Mouse (Mus musculus) hindbrain, embryonic 13.5 days (tissue): ENCODE results near the gene Tln2. TPM values are rescaled to one million over a fixed set of nuclear protein-coding genes. Genes with fewer than 3 reads are reported as not detected.

Experiments
- ATAC-seq: fragments of 200-750 bp; cut with Nextera tagmentation; 2 replicates; pipeline ENCODE4 v1.8.0; 2017; ENCODE audit warnings: moderate TSS enrichment; ENCODE audit not compliant: low FRiP score
- H3K27ac ChIP-seq: fragments of 300-500 bp; sonication (generic); 2 replicates; pipeline ENCODE4 v1.5.1; 2015; ENCODE audit warnings: inconsistent platforms, mild to moderate bottlenecking, moderate library complexity
- H3K27me3 ChIP-seq: fragments of 300-500 bp; sonication (generic); 2 replicates; pipeline ENCODE4 v1.6.1; 2015; ENCODE audit warnings: mild to moderate bottlenecking, inconsistent platforms
- H3K36me3 ChIP-seq: fragments of 300-500 bp; sonication (generic); 2 replicates; pipeline ENCODE4 v1.6.1; 2015; ENCODE audit warnings: mild to moderate bottlenecking, inconsistent platforms
- H3K4me1 ChIP-seq: fragments of 300-500 bp; sonication (generic); replicated peaks from 2 replicates; pipeline ENCODE4 v1.6.1; 2015; ENCODE audit warnings: inconsistent platforms
- H3K4me2 ChIP-seq: fragments of 300-500 bp; sonication (generic); 2 replicates; pipeline ENCODE4 v1.6.1; 2015; ENCODE audit warnings: inconsistent platforms, mild to moderate bottlenecking, moderate library complexity
- H3K4me3 ChIP-seq: fragments of 300-500 bp; sonication (generic); 2 replicates; pipeline ENCODE4 v1.5.1; 2015; ENCODE audit warnings: mild to moderate bottlenecking, inconsistent platforms
- H3K9ac ChIP-seq: fragments of 300-500 bp; sonication (generic); 2 replicates; pipeline ENCODE4 v1.6.1; 2015; ENCODE audit warnings: mild to moderate bottlenecking, inconsistent platforms
- H3K9me3 ChIP-seq: fragments of 300-500 bp; sonication (generic); 2 replicates; pipeline ENCODE4 v1.6.1; 2016; ENCODE audit warnings: inconsistent platforms
- WGBS: fragments of 180-500 bp; shearing (Covaris S2); methylation state at CpG from one replicate; pipeline ENCODE4 v1.1.7; 2015; 5-methylcytosine and 5-hydroxymethylcytosine counted together
- polyA plus RNA-seq: library from polyadenylated mRNA; unstranded; fragments of >200 nt; fragmentation: Nextera tagmentation; extraction: Ambion mirVana; gene quantifications from 2 replicates; pipeline ENCODE4 v1.2.1, GENCODE M21; 2015

Gene Tln2
- polyA plus RNA-seq, 1 experiment from 2014 or later: 33.8 TPM

DNA sequence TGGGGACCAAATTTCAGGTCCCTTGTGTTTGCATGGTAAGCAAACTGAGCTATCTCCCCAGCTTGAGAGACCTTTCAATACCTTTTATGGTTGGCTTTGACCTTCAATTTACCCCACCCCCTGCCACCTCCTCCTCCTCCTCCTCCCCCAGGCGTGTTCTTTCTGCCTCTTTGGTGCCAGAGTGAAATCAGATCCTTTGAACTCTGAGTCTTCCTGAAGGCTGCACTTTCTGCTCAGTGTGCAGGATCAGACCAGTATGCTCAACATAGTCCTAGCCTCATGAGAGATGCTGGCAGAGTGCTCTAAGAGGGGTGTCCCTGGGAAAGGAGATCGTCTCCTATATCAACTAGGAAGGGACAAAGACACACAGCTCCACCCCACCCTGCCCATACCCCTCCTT, 309.4 kb downstream of the Tln2 start:
- H3K4me3 ChIP-seq: no peak overlapping the region
- WGBS: 70% methylated on average over 2 of the region's 2 CpGs

DNA sequence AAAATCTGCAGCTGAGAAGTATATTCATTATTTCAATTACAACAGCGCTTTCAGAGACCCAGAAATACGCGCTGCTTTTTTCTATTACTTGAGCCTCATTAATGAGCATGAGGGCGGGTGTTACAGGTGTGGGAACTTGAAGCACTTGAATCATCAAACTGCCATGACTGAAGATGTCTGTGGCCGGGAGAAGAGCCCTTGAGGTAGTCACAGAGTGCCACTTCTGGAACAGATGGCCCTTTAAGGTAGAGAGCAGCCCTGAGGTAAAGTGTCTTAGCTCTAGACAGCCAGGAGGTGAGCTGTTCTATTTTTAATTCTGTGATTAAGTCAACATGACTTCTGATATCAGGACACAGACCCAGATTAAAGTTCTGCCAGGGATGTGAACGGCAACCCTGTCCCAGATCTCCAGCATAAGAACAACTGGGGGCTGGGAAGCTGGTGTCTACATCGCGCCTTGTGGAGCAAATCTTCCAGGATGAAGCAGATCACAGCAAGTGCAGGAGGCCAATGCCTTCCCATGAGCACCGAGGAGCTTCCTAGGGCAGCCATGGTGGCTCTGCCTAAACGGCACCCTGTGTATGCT, 312.0 kb downstream of the Tln2 start:
- WGBS: 95% methylated on average over 10 of the region's 10 CpGs
- no peaks in the 10 kb centered on the region for H3K9me3 ChIP-seq
- no peak for ATAC-seq

More for the DNA sequence above, 309.4 kb downstream of the Tln2 start:
- H3K27ac ChIP-seq: no peak overlapping the region
- H3K9ac ChIP-seq: no peak overlapping the region
- ATAC-seq: no peak
- peaks cover 13% of the 10 kb centered on the region for H3K36me3 ChIP-seq
- H3K4me1 ChIP-seq: 0 out of 2 replicates have a peak, but pooled peaks cover 4% of the 10 kb centered on the region
- H3K9me3 ChIP-seq: no peaks in the 10 kb centered on the region
- no peaks in the 10 kb centered on the region for H3K27me3 ChIP-seq
- no peak overlapping the region for H3K4me2 ChIP-seq

DNA sequence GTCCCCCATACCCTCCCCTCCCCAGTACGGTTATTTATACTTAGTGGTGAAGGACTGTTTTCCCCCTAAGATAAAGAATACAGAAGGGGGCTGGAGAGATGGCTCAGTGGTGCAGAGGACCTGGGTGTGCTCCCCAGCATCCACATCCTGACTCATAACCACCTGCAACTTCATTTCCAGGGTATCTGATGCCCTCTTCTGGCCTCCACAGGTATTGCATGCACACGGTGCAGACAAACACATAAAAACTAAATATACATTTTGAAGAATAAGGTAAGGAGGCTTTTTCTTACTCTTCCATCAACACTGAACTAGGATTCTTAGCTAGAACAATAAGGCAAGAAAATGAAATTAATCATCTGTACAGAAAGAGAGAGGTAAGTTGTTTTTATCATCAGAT, 314.2 kb downstream of the Tln2 start:
- Histone ChIP-seq H3K4me3 (no peak overlapping the region), H3K9me3 (no peaks in the 10 kb centered on the region), H3K36me3 (peaks cover 11% of the 10 kb centered on the region), H3K9ac (no peak overlapping the region), H3K4me2 (no peak overlapping the region), H3K4me1 (no peaks in the 10 kb centered on the region), H3K27me3 (no peaks in the 10 kb centered on the region), H3K27ac (no peak overlapping the region)
- no peak for ATAC-seq
- 97% methylated on average over 2 of the region's 2 CpGs for WGBS

More for the DNA sequence above, 312.0 kb downstream of the Tln2 start:
- no peaks in the 10 kb centered on the region for H3K27me3 ChIP-seq
- no peak overlapping the region for H3K27ac ChIP-seq
- H3K36me3 ChIP-seq: peaks cover 5% of the 10 kb centered on the region
- no peak overlapping the region for H3K4me3 ChIP-seq
- H3K4me1 ChIP-seq: 0 out of 2 replicates have a peak, but pooled peaks cover 4% of the 10 kb centered on the region
- H3K4me2 ChIP-seq: no peak overlapping the region
- no peak overlapping the region for H3K9ac ChIP-seq

DNA sequence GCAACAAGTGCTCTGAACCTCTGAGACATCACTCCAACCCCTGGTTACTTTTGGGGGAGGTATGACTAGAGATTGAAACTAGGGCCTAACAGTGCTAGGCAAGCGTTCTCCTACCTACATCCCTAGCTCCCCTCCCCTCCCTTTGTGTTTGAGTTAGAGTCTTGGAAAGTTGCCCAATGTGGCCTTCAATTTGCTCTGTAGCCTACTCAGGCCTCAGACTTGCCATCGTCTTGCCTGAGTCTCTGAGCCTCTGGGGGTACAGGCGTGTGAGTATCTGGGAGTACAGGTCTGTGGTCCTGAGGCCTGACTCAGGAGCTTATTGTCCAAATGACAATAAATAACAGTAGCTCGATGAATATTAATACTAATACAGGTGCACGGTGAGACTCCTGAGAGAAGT, 317.8 kb downstream of the Tln2 start:
- Histone ChIP-seq H3K4me2 (no peak overlapping the region), H3K27me3 (no peaks in the 10 kb centered on the region), H3K4me1 (no peaks in the 10 kb centered on the region), H3K9ac (no peak overlapping the region), H3K4me3 (no peak overlapping the region), H3K9me3 (no peaks in the 10 kb centered on the region), H3K27ac (no peak overlapping the region), H3K36me3 (peaks cover 16% of the 10 kb centered on the region)
- 85% methylated on average over 5 of the region's 5 CpGs for WGBS
- no peak for ATAC-seq

DNA sequence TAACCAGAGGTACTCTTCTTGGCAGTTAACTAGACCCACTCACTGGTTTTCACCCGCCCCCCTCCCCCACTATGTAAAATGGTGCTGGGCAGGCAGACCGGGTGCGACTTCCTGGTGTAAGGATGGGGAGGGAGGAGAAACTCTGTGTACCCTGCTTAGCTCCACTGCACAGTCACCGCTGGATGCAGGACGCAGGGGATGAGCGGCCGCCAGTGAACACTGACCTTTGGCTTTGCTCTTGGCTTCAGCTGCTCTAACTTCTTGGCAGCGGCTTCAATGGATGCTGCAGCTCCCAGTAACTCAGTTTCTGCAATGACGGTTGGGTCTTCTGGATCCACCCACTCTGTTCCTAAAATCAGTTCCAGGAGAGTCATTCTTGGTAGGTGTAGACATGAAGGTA, 319.0 kb downstream of the Tln2 start:
- Histone ChIP-seq H3K9ac (no peak overlapping the region), H3K4me2 (no peak overlapping the region), H3K4me1 (no peaks in the 10 kb centered on the region), H3K9me3 (no peaks in the 10 kb centered on the region), H3K27ac (no peak overlapping the region), H3K4me3 (no peak overlapping the region), H3K27me3 (no peaks in the 10 kb centered on the region), H3K36me3 (peaks cover 16% of the 10 kb centered on the region)
- WGBS: 87% methylated on average over 9 of the region's 9 CpGs
- no peak for ATAC-seq

DNA sequence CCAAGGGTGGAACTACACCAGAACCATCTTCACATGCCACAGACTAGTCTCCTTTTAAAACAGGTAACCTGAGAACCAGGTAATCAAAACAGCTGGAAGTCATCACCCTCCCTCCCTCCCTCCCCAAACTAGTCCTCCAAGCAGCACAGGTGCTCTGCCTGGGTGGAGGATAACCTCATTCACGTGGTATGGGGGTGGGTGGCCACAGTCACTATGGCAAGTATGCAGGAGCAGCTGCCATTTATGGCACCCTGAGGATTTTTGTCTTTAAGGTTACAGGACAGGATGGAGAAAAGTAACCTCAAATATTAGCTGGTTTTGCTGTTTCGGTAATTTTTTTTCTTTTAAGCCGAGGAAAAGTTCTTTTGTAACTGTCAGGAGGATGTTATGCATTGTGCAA, 322.5 kb downstream of the Tln2 start:
- Histone ChIP-seq H3K27me3 (no peaks in the 10 kb centered on the region), H3K9me3 (no peaks in the 10 kb centered on the region), H3K36me3 (peaks cover 16% of the 10 kb centered on the region), H3K4me3 (no peak overlapping the region), H3K9ac (no peak overlapping the region), H3K4me2 (no peak overlapping the region), H3K27ac (no peak overlapping the region), H3K4me1 (no peaks in the 10 kb centered on the region)
- WGBS: 73% methylated on average over 3 of the region's 3 CpGs
- no peak for ATAC-seq

DNA sequence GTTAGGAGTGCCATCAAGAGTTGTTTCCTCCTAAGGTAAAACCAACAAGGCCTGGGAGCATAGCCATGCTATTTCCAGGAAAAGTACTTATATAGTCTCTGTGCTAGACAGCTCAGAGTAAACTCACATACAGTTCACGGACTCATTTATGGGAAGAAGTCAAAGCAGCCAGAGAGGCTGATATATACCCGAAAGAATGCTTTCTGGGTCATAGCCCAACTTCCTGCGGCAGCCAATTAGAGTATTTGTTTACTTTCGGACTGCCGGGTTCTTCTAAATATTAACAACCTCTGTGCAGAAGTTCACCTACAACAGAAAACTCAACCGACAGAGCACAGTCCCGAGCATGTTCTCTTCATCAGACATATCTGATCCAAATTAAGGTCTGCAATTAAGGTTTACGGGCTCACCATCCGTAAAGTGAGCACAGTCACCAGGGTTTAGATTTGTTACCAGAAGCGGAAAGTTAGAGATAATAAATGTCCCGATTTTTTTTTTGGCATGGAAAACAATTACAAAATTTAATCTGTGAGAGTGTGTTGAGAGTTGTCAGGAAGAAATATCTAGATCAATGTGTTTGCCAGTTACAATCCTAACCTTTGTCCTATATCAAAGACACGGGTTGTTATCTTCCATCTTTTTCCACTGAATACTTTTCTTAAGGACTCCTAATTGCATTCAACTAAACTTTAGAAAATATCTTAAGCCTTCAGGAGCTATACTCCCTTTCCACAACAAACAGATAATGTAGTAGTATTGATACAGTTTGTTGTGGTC, 323.9 kb downstream of the Tln2 start:
- ATAC-seq: no peak
- H3K4me2 ChIP-seq: no peak overlapping the region
- WGBS: 88% methylated on average over 12 of the region's 12 CpGs
- H3K27ac ChIP-seq: no peak overlapping the region
- peaks cover 13% of the 10 kb centered on the region for H3K36me3 ChIP-seq
- no peaks in the 10 kb centered on the region for H3K4me1 ChIP-seq
- no peak overlapping the region for H3K4me3 ChIP-seq
- H3K27me3 ChIP-seq: no peaks in the 10 kb centered on the region
- H3K9me3 ChIP-seq: no peaks in the 10 kb centered on the region
- H3K9ac ChIP-seq: no peak overlapping the region

DNA sequence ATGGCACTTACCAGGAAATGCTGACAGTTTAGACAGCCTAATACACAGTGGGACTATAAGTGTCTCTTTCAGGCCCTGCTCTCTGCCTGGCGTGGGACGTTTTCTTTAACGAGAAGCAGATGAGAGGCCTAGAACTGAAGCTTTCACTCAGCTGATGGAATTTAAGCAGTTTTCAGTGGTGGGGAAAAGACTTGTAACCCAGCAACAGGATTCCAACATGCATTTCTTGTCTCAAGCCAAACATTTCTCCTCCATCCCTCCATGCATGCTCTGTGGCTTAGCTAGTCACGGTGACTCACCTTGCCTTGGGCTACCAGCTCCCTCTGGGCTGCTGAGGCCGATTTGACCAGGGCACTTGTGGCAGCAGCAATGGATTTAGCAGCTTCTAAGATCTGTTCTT, 330.5 kb downstream of the Tln2 start:
- Histone ChIP-seq H3K36me3 (peaks cover 8% of the 10 kb centered on the region), H3K27me3 (no peaks in the 10 kb centered on the region), H3K4me3 (no peak overlapping the region), H3K4me1 (no peaks in the 10 kb centered on the region), H3K9me3 (no peaks in the 10 kb centered on the region), H3K4me2 (no peak overlapping the region), H3K27ac (no peak overlapping the region), H3K9ac (no peak overlapping the region)
- WGBS: 86% methylated on average over 5 of the region's 5 CpGs
- no peak for ATAC-seq

DNA sequence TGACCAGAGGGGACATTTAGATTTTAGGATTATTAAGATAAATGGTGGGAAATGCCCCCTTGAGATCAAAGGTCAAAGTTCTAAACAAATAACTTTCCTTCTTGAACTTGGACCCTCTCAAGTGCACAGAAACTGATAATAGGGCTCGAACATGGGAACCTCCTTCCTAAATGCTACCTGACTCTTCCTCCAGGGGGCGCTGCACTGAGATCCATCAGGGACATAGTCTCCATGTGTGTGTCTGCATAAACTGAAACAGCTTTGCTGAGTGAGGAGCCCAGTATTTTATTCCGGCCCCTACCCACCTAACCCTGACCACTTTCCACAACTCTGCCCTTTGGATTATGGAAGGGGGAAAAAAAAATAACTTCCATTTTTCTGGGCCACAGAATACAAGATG, 339.1 kb downstream of the Tln2 start:
- Histone ChIP-seq H3K9me3 (no peaks in the 10 kb centered on the region), H3K9ac (no peak overlapping the region), H3K4me3 (no peak overlapping the region), H3K27ac (no peak overlapping the region), H3K36me3 (peaks cover 18% of the 10 kb centered on the region), H3K27me3 (no peaks in the 10 kb centered on the region), H3K4me2 (no peak overlapping the region), H3K4me1 (no peaks in the 10 kb centered on the region)
- no peak for ATAC-seq
- WGBS: 70% methylated on average over 3 of the region's 3 CpGs

DNA sequence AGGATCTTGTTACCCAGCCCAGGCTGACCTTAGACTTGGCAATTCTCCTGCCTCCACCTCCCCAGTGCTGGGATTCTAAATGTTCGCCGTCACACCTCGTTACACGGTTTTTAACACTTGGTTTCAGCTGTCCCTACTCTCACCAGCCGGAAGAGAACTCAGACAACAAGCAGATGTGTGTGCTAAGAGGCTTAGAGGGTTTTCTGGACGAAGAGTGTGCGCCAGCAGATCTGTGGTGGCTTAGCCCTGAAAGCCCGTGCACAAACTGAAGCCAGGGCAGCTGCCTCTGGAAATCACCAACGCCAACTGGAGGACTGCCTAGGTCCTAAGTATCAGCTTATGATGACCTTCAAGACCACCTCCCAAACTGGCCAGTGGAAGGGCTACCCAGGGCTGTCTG, 341.5 kb downstream of the Tln2 start:
- H3K36me3 ChIP-seq: peaks cover 18% of the 10 kb centered on the region
- H3K4me3 ChIP-seq: no peak overlapping the region
- H3K27ac ChIP-seq: no peak overlapping the region
- H3K4me2 ChIP-seq: no peak overlapping the region
- WGBS: 66% methylated on average over 9 of the region's 9 CpGs
- no peaks in the 10 kb centered on the region for H3K9me3 ChIP-seq
- no peak for ATAC-seq
- no peak overlapping the region for H3K9ac ChIP-seq
- H3K4me1 ChIP-seq: no peaks in the 10 kb centered on the region
- no peaks in the 10 kb centered on the region for H3K27me3 ChIP-seq

DNA sequence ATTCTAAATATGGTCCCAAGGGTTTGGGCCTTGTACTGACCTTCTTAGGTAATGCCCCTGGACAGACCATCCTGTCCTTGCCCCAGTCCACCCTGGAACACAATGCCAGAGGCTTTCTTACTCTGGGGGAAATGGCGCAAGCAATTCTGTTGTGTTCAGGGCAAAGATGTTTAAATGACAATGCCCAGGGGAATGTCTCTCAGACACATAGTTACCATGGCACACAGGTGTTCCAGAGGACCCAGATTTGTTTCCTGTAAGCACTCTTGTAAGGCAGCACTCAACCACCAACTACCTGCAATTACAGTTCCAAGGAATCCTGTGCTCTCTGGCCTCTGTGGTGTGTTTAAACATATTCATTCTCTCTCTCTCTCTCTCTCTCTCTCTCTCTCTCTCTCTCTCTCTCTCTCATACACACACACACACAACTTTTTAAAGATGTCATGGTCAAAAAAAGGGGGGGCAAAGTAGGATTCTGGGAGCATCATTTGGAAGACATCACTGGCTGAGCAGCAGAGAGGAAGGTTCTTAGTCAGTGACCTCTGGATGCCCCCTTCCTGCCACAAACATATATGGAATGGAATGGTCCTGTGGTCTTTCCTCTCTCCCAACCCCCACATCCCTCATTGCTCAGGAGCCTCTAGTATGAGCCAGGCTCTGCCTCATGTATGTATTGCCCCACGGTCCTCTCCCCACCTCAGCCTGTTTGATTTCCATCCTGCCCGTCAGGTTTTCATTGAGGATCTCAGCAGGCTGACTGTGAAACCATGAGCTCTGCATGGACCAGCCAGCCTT, 345.1 kb downstream of the Tln2 start:
- Histone ChIP-seq H3K27ac (no peak overlapping the region), H3K4me3 (no peak overlapping the region), H3K27me3 (no peaks in the 10 kb centered on the region), H3K4me2 (no peak overlapping the region), H3K9me3 (no peaks in the 10 kb centered on the region), H3K4me1 (no peaks in the 10 kb centered on the region), H3K9ac (no peak overlapping the region), H3K36me3 (peaks cover 5% of the 10 kb centered on the region)
- 78% methylated on average over 3 of the region's 3 CpGs for WGBS
- no peak for ATAC-seq

DNA sequence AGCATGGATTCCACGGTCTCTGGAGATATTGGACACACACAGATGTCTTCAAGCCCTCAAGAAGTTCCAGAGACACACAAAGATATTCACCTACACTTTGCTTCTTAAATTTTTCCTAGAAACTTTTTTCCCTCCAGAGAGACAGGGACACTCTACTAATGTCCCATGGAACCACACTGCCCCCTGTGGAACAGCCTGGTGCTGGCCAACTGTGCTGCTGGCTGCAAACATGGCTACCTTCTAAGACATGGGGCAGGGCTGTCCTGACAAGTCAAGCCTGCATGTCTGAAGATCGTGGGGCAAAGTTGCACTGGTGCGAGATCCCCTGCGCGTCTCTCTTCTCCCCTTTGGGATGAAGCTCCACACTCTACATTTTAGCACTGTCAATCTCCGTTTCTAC, 346.2 kb downstream of the Tln2 start:
- Histone ChIP-seq H3K4me3 (no peak overlapping the region), H3K9ac (no peak overlapping the region), H3K27me3 (no peaks in the 10 kb centered on the region), H3K4me2 (no peak overlapping the region), H3K9me3 (no peaks in the 10 kb centered on the region), H3K36me3 (no peaks in the 10 kb centered on the region; the same call in 1 of the 2 replicates), H3K27ac (no peak overlapping the region), H3K4me1 (no peaks in the 10 kb centered on the region)
- ATAC-seq: no peak
- 74% methylated on average over 6 of the region's 6 CpGs for WGBS
